Mouse (Mus musculus) gastrocnemius, adult 8-10 months (tissue): ENCODE measurements around the gene Hoxb4. TPM values are rescaled to one million over a fixed set of nuclear protein-coding genes. Genes with fewer than 3 reads are reported as not detected.
A peak's percentile ranks its signal among the peaks of the same experiment; 100 is the strongest.

ENCODE experiments used
- microRNA-seq: library from miRNA; unstranded; fragments of <30 nt; microRNA quantifications from one replicate; pipeline ENCODE4 v1.2.0, GENCODE M21; 2022
- total RNA-seq, 4 experiments: library from RNA; stranded (reverse); gene quantifications; 2 replicates each; pipeline ENCODE4 v1.2.4; 2022

The Hoxb4 gene
- total RNA-seq, 4 experiments from 2014 or later, result 0.15 to 0.46 (median 0.21) TPM

Small RNA genes lying within 50 kb of the gene (microRNA-seq; reads per million reads assigned to microRNA genes)
- gene Mir10a, result 5,833 reads per million, percentile 89 among the genes with 10 or more reads in this experiment

Other genes with a start within 250 kb of the Hoxb4 start
- 1,000 to 10,000 TPM; 1,235 to 1,416 (median 1,336) TPM for gene Atp5g1, start 242.6 kb upstream of the Hoxb4 start, total RNA-seq
- not detected for gene Calcoco2, start 206.3 kb upstream of the Hoxb4 start, total RNA-seq
- not detected for gene Ttll6, start 184.5 kb upstream of the Hoxb4 start, total RNA-seq
- not detected for gene Hoxb13, start 124.0 kb upstream of the Hoxb4 start, total RNA-seq
- under 1 TPM in 3 of 4 experiments, not detected in 1; 0.12 to 0.24 (median 0.19) TPM for gene Hoxb9, start 46.8 kb upstream of the Hoxb4 start, total RNA-seq
- under 1 TPM in 2 of 4 experiments, not detected in 2; 0.11 to 0.19 TPM for gene Hoxb8, start 36.4 kb upstream of the Hoxb4 start, total RNA-seq
- 1 to 10 TPM in 1 of 4 experiments, under 1 TPM in 2, not detected in 1; 0.52 to 1.0 (median 0.94) TPM for gene Hoxb7, start 31.6 kb upstream of the Hoxb4 start, total RNA-seq
- under 1 TPM in 3 of 4 experiments, not detected in 1; 0.29 to 0.77 (median 0.31) TPM for gene Hoxb6, start 25.8 kb upstream of the Hoxb4 start, total RNA-seq
- under 1 TPM; 0.29 to 0.49 (median 0.37) TPM for gene Hoxb5, start 14.9 kb upstream of the Hoxb4 start, total RNA-seq
- gene Hoxb3, start 5.1 kb downstream of the Hoxb4 start, total RNA-seq, result under 1 TPM; 0.24 to 0.40 (median 0.30) TPM
- under 1 TPM in 2 of 4 experiments, not detected in 2; 0.22 to 0.24 TPM for gene Hoxb2, start 32.3 kb downstream of the Hoxb4 start, total RNA-seq
- not detected for gene Hoxb1, start 47.5 kb downstream of the Hoxb4 start, total RNA-seq
- under 1 TPM in 1 of 4 experiments, not detected in 3; 0.40 TPM for gene Skap1, start 146.3 kb downstream of the Hoxb4 start, total RNA-seq